Mouse (Mus musculus) lung, embryonic 14.5 days (tissue): ENCODE data around the gene Nmur1. TPM values are rescaled to one million over a fixed set of nuclear protein-coding genes. Genes with fewer than 3 reads are reported as not detected.
A peak's percentile ranks its signal among the peaks of the same experiment; 100 is the strongest.

Experiments used
- ATAC-seq: fragments of 200-750 bp; cut with Nextera tagmentation; 2 replicates; pipeline ENCODE4 v1.8.0; 2017; ENCODE audit warnings: mild to moderate bottlenecking, moderate TSS enrichment, moderate library complexity; ENCODE audit not compliant: insufficient read depth
- DNase-seq: peaks from one replicate; pipeline ENCODE4 v3.0.0-alpha.2; 2015
- H3K27ac ChIP-seq: fragments of 300-500 bp; sonication (generic); 2 replicates; pipeline ENCODE4 v1.5.1; 2014; ENCODE audit warnings: low read depth, mild to moderate bottlenecking, moderate library complexity
- H3K27me3 ChIP-seq: fragments of 300-500 bp; sonication (generic); 2 replicates; pipeline ENCODE4 v1.6.1; 2014; ENCODE audit warnings: low read length, control low read depth; ENCODE audit not compliant: insufficient read depth
- H3K36me3 ChIP-seq: fragments of 300-500 bp; sonication (generic); 2 replicates; pipeline ENCODE4 v1.6.1; 2014; ENCODE audit warnings: control low read depth; ENCODE audit not compliant: insufficient read depth
- H3K4me1 ChIP-seq: fragments of 300-500 bp; sonication (generic); 2 replicates; pipeline ENCODE4 v1.6.1; 2014; ENCODE audit warnings: antibody characterized with exemption, control low read depth; ENCODE audit not compliant: insufficient read depth
- H3K4me2 ChIP-seq: fragments of 300-500 bp; sonication (generic); 2 replicates; pipeline ENCODE4 v1.6.1; 2014; ENCODE audit warnings: mild to moderate bottlenecking
- H3K4me3 ChIP-seq: fragments of 300-500 bp; sonication (generic); 2 replicates; pipeline ENCODE4 v1.5.1; 2014; ENCODE audit warnings: low read depth, low read length
- H3K9ac ChIP-seq: fragments of 300-500 bp; sonication (generic); 2 replicates; pipeline ENCODE4 v1.6.1; 2014
- H3K9me3 ChIP-seq: fragments of 300-500 bp; sonication (generic); 2 replicates; pipeline ENCODE4 v1.6.1; 2016; ENCODE audit warnings: low read depth, low read length, control low read depth
- CTCF ChIP-seq: IDR thresholded peaks from 2 replicates; pipeline ENCODE4 v1.5.1; 2016; ENCODE audit warnings: antibody characterized with exemption, low read depth
- WGBS: fragments of 180-500 bp; shearing (Covaris S2); extraction: QIAGEN DNeasy Blood & Tissue Kit; methylation state at CpG from one replicate; pipeline ENCODE4 v1.1.7; 2014; 5-methylcytosine and 5-hydroxymethylcytosine counted together
- polyA plus RNA-seq: library from polyadenylated mRNA; unstranded; fragments of >200 nt; fragmentation: Nextera tagmentation; extraction: Ambion mirVana; gene quantifications from 2 replicates; pipeline ENCODE4 v1.2.1, GENCODE M21; 2014

The Nmur1 gene
- polyA plus RNA-seq, 1 experiment from 2014 or later: not detected

- no peak for TF ChIP-seq CTCF
- no peaks in the 10 kb centered on the region for H3K27me3 ChIP-seq
- no peaks in the 10 kb centered on the region for H3K9me3 ChIP-seq
- no peaks in the 10 kb centered on the region for H3K36me3 ChIP-seq
- ATAC-seq: peak; percentile 62
- no peak overlapping the region for H3K4me3 ChIP-seq
- peak; percentile 74 for DNase-seq
- WGBS: 11% methylated on average over 4 of the region's 4 CpGs
- peak overlapping the region; percentile 44 for H3K4me2 ChIP-seq
- H3K4me1 ChIP-seq: peaks cover 21% of the 10 kb centered on the region
- peak overlapping the region; percentile 36; the same call in 1 of the 2 replicates for H3K9ac ChIP-seq
- peak overlapping the region; percentile 95 for H3K27ac ChIP-seq
Observed at GRCm38 (mm10) chr1:86448272-86448671, 22.2 kb upstream of the Nmur1 start.

DNA sequence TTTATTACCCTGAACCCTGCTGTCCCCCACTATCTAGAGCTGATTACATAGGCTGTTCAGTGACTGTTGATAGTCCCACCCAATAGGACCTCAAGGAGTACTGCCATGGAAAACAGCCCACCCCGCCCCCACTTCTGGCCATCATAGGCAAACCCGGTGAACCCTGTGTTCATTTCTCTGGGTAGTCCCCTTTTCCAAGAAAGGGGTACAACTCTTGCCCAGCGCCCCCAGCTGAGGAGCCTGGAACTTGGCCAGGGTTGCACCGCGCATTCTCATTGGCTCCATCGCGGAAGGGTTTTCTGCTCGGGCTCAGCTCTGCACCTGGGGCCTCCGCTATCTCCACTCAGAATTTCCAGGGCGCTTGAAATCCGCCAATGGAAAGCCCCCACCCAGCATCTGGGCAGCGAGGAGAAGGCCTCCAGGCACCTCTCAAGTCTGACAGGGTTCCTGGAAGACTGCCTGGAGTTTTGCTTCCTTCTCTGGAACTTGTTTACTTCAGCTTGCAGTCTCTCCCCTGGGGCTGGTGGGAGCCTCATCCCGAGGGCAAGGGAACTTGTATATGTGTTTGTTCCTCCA is 21.7 kb upstream of the Nmur1 start:
- peak; percentile 73 for ATAC-seq
- no peaks in the 10 kb centered on the region for H3K36me3 ChIP-seq
- no peaks in the 10 kb centered on the region for H3K27me3 ChIP-seq
- H3K9me3 ChIP-seq: no peaks in the 10 kb centered on the region
- no peak overlapping the region for H3K4me3 ChIP-seq
- peaks cover 27% of the 10 kb centered on the region for H3K4me1 ChIP-seq
- DNase-seq: peak; percentile 92
- H3K4me2 ChIP-seq: peak overlapping the region; percentile 44
- H3K9ac ChIP-seq: peak overlapping the region; percentile 36; the same call in 1 of the 2 replicates
- WGBS: 20% methylated on average over 13 of the region's 13 CpGs
- no peak for TF ChIP-seq CTCF
- H3K27ac ChIP-seq: peak overlapping the region; percentile 95

GRCm38 (mm10) chr1:86443386-86444172 is 17.6 kb upstream of the Nmur1 start:
- Histone ChIP-seq H3K27me3 (no peaks in the 10 kb centered on the region), H3K4me2 (peak overlapping the region; percentile 95), H3K4me3 (peak overlapping the region; percentile 50), H3K27ac (peak overlapping the region; percentile 100), H3K9me3 (no peaks in the 10 kb centered on the region), H3K9ac (peak overlapping the region; percentile 96), H3K4me1 (peaks cover 34% of the 10 kb centered on the region), H3K36me3 (no peaks in the 10 kb centered on the region)
- peak; percentile 61 for DNase-seq
- ATAC-seq: no peak
- no peak for TF ChIP-seq CTCF
- whole genome bisulfite sequencing: 47% methylated on average over 8 of the region's 8 CpGs

DNA sequence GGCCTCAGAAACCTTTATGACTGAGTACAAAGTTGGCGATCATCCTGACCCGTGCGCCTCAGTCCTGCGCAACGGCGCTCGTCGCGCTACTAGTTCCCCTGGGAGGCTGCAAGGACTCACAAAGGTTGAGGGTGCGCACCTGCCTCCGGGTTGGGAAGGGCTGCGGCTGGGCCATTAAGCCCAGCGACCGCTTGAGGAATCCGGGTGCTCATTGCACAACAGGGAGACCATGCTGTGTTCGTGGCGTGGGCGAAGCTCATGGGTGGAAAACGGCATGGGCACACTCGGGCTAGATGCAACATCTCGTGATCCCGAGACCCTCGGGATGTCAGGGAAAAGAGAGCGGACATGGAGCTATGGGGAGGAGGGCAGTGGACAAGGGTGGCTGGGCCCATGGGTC is 16.8 kb upstream of the Nmur1 start:
- Histone ChIP-seq H3K27ac (peak overlapping the region; percentile 100), H3K27me3 (no peaks in the 10 kb centered on the region), H3K9me3 (no peaks in the 10 kb centered on the region), H3K4me1 (peaks cover 29% of the 10 kb centered on the region), H3K4me3 (peak overlapping the region; percentile 50), H3K36me3 (no peaks in the 10 kb centered on the region), H3K4me2 (peak overlapping the region; percentile 95), H3K9ac (peak overlapping the region; percentile 96)
- peak; percentile 23; the same call in 1 of the 2 replicates for ATAC-seq
- 3% methylated on average over 24 of the region's 24 CpGs for WGBS
- no peak for DNase-seq
- TF ChIP-seq CTCF: no peak

DNA sequence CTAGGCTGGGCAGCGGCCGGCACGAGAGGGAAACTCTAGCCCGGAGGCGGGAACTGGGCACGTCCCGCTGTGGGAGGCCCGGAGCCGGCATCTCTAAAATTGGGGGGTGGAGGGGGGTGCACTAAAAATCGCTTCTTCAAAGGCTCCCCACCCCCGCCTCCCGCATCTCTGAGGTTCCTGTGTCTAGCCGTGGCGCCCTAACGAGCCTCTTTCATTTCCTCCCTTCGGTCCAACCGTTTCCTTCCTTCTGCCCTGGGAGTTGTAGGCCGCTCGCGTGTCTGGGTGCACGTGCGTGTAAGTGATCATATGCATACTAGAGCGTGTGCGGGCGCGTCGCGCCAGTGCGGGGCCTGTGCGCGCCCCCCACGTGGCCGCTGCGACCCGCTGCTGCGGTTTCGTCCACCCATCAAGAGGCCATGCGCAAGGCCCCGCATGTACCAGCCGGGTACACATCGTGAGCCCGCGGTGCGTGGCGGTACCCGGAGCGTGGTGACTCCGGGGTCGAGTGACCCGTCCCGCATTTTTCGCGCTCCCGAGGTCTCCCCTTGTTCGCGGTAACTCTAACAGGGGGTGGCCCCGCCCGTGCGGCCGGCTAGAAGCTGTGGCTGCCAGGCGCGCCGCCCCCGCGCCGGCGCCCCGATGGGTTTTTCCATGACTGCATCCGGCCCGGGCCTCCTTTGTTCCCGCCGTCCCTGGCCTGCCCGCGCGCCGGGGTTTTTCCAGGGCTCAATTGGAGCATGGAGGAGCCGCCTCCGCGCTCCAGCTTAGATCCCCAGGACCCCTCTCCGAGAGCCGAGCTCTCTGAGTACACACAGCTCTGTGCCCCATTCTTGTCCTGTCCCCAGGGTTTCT is 16.2 kb upstream of the Nmur1 start:
- ATAC-seq (peak; percentile 63), DNase-seq (peak; percentile 92)
- Histone ChIP-seq H3K27ac (peak overlapping the region; percentile 100), H3K4me1 (peaks cover 23% of the 10 kb centered on the region), H3K36me3 (no peaks in the 10 kb centered on the region), H3K9ac (peak overlapping the region; percentile 96), H3K4me2 (peak overlapping the region; percentile 95), H3K4me3 (peak overlapping the region; percentile 50), H3K9me3 (no peaks in the 10 kb centered on the region), H3K27me3 (no peaks in the 10 kb centered on the region)
- under 1% methylated on average over 81 of the region's 81 CpGs for WGBS
- no peak for TF ChIP-seq CTCF

GRCm38 (mm10) chr1:86441724-86441979 is 15.6 kb upstream of the Nmur1 start:
- peak overlapping the region; percentile 100 for H3K27ac ChIP-seq
- H3K9me3 ChIP-seq: no peaks in the 10 kb centered on the region
- H3K4me3 ChIP-seq: peak overlapping the region; percentile 50
- DNase-seq (no peak), ATAC-seq (no peak)
- peaks cover 21% of the 10 kb centered on the region for H3K4me1 ChIP-seq
- 2% methylated on average over 5 of the region's 5 CpGs for WGBS
- TF ChIP-seq CTCF: no peak
- H3K27me3 ChIP-seq: no peaks in the 10 kb centered on the region
- H3K4me2 ChIP-seq: peak overlapping the region; percentile 95
- H3K36me3 ChIP-seq: no peaks in the 10 kb centered on the region
- peak overlapping the region; percentile 96 for H3K9ac ChIP-seq
